Mouse (Mus musculus) cortical plate, adult 2 months (tissue): ENCODE measurements around the gene Frmd4b. TPM values are rescaled to one million over a fixed set of nuclear protein-coding genes. Genes with fewer than 3 reads are reported as not detected.
"Not testable (repeated sequence)": the region's sequence is repeated elsewhere in the genome, so short reads cannot be mapped to it uniquely, and the experiment has no call there.

Experiments
- H3K27ac ChIP-seq: fragments of 200-500 bp; 2 replicates; pipeline ENCODE4 v1.5.1; 2012; ENCODE audit warnings: low read length, control low read depth, inconsistent platforms; ENCODE audit not compliant: insufficient read depth
- H3K4me1 ChIP-seq: fragments of 200-500 bp; 2 replicates; pipeline ENCODE4 v1.6.1; 2011; ENCODE audit warnings: low read length; ENCODE audit not compliant: control insufficient read depth, insufficient read depth
- H3K4me3 ChIP-seq: fragments of 200-500 bp; 2 replicates; pipeline ENCODE4 v1.5.1; 2011; ENCODE audit warnings: mild to moderate bottlenecking, low read length, control low read depth; ENCODE audit not compliant: insufficient read depth
- CTCF ChIP-seq: fragments of 200-500 bp; IDR thresholded peaks from 2 replicates; pipeline ENCODE4 v1.5.1; 2011; ENCODE audit warnings: mild to moderate bottlenecking, control low read depth, low read length; ENCODE audit not compliant: insufficient read depth; ENCODE audit errors: extremely low read depth
- POLR2A ChIP-seq: fragments of 200-500 bp; IDR thresholded peaks from 2 replicates; pipeline ENCODE4 v1.6.1; 2011; ENCODE audit warnings: mild to moderate bottlenecking, low read length, control low read depth; ENCODE audit not compliant: insufficient read depth; ENCODE audit errors: extremely low read depth
- polyA plus RNA-seq: library from polyadenylated mRNA; depleted of rRNA; stranded (reverse); fragments of >200 nt; gene quantifications from 2 replicates; pipeline ENCODE4 v1.2.3, GENCODE M21; 2012

The Frmd4b gene
- polyA plus RNA-seq, 1 experiment = 17.1 TPM

DNA sequence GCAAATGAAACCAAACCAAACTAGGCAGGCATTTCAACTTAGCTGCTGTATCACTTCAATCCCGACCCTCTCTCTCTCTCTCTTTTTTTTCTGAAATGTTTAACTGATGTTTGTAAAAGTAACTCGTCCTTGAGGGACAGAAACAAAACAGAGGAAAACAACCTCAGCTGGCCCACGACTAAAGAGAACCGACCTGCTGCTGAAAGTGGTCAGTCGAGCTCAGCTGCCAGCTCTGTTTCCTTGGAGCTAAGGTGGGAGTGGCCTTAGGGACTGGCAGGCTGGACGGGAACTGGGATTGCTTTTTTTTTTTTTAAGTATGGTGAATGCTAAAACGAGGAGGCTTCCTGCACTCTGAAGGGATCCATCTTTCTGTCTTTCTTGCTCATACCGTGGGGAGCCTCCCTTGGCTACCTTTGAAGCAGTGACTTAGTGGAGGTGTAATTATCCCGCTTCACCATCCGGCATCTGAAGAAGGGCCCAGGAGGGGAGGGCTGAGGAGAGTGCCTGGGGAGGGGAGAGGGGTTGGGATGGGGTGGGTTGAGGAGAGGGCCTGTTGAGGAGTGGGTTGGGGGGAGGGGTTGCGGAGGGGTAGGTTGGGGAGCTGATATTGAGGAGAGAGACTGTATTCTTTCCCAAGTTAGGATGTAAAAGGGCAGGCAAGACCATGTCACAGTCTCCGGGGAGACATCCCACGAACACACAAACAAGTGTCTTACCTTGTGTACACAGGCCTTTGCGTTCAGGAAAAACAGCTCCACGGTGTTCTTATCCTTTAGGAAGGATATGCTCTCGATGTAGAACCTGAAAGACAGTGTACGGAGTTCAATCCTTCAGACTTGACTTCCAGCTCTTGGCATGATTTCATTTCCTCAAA, 221.6 kb downstream of the Frmd4b start:
- TF ChIP-seq POLR2A (peak; percentile 44; the same call in 1 of the 2 replicates), CTCF (no peak)
- peak overlapping the region; percentile 50 for H3K27ac ChIP-seq
- no peak overlapping the region for H3K4me3 ChIP-seq
- H3K4me1 ChIP-seq = peaks cover 2% of the 10 kb centered on the region; the same call in 1 of the 2 replicates

DNA sequence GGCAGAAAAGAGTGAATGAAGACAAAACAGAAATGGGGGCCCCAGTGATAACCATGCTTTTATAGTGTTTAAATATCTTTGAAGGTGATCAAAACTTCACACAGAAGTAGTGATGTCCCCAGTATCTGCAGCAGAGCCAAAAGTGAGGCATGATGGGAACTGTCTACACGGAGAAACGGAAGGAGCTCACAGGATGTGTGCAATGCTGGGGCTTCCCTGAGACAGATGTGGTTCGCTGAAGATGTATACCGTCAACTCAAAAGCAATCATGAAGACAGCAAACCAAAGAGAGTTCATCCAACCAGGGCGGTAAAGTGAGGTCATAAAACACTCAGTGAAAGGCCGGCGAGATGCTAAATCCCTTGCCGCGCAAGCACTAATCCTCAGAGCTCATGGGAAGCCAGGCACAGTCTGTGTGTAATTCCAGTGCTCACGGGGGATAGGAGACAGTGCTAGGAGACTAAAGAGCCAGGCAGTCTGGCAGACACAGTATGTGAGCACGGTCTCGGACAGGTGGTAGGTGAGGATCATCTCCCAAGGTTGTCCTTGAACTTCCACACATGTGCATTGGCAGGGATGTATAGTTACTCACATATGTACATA, 222.8 kb downstream of the Frmd4b start:
- peaks cover 2% of the 10 kb centered on the region; the same call in 1 of the 2 replicates for H3K4me1 ChIP-seq
- no peak for TF ChIP-seq POLR2A
- no peak for TF ChIP-seq CTCF

DNA sequence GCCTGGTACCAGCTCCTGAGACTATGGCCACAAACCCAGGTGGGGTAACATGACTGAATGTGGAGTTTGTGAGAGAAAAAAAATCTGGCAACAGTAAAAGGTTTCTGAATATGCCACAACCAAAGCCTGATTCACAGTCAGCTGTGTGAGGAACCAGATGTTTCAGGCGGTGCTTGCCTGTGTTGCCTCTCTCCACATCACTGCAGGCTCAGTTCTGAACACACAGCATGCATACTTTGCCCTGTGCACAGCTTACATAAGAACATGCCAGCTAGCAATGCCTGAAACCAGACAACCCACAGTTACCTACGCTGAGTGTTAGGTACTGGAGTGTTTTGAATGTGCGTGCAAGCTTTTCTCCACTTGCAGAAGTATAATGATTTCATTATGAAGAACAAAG, 224.4 kb downstream of the Frmd4b start:
- TF ChIP-seq CTCF (no peak), POLR2A (no peak)
- Histone ChIP-seq H3K4me3 (no peak overlapping the region), H3K27ac (no peak overlapping the region), H3K4me1 (peaks cover 2% of the 10 kb centered on the region; the same call in 1 of the 2 replicates)

More for the DNA sequence above, 222.8 kb downstream of the Frmd4b start:
- Histone ChIP-seq H3K4me3 (no peak overlapping the region), H3K27ac (peak overlapping the region; percentile 50; the same call in 1 of the 2 replicates)

DNA sequence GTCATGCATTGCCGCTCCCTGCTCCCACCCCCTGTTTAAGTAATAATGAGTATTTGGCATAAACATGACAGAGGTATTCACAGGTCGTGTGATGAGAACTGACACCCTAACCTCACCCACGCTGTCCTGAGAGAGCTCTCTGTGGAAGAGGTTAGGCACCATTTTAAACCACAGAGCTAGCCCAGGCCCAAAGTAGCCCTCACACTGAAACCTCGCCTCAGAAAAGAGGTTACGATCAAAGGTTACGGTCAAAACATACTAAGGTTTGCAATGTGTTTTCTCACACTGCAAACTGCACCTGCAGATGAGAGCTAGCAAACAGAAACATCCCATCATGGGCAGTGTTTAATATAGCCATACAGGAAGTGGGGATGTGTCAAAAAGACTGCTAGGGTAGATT, 230.0 kb downstream of the Frmd4b start:
- Histone ChIP-seq H3K27ac (no peak overlapping the region), H3K4me1 (no peaks in the 10 kb centered on the region), H3K4me3 (no peak overlapping the region)
- TF ChIP-seq POLR2A = no peak

DNA sequence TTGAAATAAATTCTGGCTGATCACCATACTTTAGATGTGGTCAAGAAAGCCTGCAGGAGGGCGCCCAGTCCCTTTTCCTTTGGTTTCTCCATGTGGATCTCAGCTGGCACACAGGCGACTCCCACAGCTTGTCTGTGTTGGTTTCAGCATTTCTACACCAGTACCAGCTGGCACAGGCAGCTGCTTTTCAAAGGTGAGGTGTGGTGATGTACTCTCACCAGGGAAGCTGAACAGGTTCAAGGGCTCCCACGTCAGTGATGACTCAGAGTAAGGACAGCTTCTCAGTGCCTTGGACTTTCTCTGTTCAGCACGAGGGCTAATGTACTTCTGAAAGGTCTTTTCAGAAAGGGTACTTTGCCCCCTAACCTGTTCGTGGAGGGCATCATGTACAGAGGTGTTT, 232.4 kb downstream of the Frmd4b start:
- no peak for TF ChIP-seq POLR2A
- no peak for TF ChIP-seq CTCF
- Histone ChIP-seq H3K27ac (no peak overlapping the region), H3K4me3 (no peak overlapping the region), H3K4me1 (no peaks in the 10 kb centered on the region)

DNA sequence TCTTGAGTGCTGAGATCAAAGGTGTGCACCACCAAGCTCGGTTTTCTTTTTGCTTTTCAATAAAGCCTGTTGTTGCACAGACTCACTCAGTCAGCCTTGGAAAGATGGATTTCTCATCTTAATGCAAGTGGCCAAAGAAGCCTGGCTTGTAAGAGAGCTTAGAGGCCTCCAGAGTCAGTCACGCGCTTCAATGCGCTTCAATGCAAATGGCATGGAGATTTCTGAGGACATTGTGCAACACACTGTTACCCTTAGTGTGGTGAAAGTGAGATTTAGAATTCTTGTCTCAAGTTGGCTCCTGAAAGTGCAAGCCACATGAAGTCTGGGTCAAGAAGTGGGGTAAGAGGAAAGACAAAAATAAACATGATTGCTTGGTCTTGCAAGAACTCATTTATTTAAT, 236.1 kb downstream of the Frmd4b start:
- TF ChIP-seq CTCF (no peak), POLR2A (no peak)
- Histone ChIP-seq H3K4me1 (no peaks in the 10 kb centered on the region), H3K27ac (no peak overlapping the region), H3K4me3 (no peak overlapping the region)

DNA sequence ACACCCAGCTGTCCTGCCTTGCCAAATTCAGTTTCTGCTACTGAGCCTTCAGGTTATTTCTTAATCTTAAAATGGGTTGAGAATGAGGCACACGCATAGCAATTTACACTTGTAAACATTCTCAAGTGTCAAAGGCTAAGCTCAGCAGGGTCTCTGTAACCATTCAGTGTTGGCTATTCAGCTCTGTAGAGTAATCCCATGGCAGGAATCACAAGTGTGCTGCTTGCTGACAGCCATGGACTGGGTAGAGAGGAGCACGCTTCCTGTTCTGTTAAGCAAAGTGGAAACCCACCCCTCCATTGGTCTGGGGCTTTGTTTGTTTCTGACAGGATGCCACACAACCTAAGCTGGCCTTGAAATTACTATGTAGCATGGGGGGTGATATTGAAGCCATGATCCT, 246.4 kb downstream of the Frmd4b start:
- no peak for TF ChIP-seq POLR2A
- TF ChIP-seq CTCF = no peak

DNA sequence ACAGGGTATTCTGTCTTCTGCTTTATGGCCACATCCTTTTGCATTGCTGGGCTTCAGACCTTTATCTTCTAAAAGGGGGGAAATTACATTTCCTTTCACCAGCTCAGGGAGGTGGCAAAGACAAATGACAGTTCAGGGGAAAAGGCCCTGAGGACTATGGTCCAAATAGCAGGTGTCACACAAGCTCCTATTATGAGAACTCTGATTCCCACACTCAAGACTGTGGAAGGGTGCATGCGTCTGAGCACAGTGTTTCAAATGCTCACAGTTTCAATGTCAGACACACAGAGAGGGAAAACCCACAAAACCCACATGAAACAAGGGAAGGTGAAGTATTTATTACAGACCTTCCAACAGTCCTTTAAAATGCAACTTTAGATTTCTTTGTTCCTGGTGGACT, 246.9 kb downstream of the Frmd4b start:
- H3K4me3 ChIP-seq = no peak overlapping the region
- no peaks in the 10 kb centered on the region for H3K4me1 ChIP-seq
- no peak overlapping the region for H3K27ac ChIP-seq
- TF ChIP-seq POLR2A (no peak), CTCF (no peak)

More for the DNA sequence above, 246.4 kb downstream of the Frmd4b start:
- Histone ChIP-seq H3K27ac (no peak overlapping the region), H3K4me1 (no peaks in the 10 kb centered on the region), H3K4me3 (no peak overlapping the region)

DNA sequence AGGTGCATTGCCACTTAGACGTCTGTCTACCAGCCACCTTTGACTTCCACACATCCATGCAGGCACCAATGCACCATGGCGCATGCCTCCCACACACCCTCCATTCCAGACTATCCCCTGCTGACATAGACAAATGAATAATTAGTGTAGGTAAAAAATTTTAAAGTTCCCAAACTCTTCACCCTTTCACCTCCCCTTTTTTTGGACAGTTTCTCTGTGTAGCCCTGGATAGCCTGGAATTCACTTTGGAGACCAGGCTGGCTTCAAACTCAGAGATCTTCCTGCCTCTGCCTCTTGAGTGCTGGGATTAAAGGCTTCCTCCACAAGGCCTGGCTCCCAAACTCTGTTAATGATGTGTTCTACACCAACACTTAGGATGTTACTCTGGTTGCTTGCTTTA, 253.5 kb downstream of the Frmd4b start:
- Histone ChIP-seq H3K27ac (no peak overlapping the region), H3K4me1 (no peaks in the 10 kb centered on the region), H3K4me3 (no peak overlapping the region)
- TF ChIP-seq CTCF = no peak

DNA sequence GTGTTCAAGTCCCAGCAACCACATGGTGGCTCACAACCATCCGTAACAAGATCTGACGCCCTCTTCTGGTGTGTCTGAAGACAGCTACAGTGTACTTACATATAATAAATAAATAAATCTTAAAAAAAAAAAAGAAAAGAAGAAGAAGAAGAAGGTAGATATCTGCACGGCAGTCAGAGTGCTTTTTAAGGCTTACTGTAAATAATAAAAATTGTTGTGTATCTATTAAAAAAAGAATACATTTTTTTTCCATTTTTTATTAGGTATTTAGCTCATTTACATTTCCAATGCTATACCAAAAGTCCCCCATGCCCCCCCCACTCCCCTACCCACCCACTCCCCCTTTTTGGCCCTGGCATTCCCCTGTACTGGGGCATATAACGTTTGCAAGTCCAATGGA, 259.7 kb downstream of the Frmd4b start:
- H3K4me1 ChIP-seq, H3K27ac ChIP-seq, H3K4me3 ChIP-seq: not testable (repeated sequence)

DNA sequence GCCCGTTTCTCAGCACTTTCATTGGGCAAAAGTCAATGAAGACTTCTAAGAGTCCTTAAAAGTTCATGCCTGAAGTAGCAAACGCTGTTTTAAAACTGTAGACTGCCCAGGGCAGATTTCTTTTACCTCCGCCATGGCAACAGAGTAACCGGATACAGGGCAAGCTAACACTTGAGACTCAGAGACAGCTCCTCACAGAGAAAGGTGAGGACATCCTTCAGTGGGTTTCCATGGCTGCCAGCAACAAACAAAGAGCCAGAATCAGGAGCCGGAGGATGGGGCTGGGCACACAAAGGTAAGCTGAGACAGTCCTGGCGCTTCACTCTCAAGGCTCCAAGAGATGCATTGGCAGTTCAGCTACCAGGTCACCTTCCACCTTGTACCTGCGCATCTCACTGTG, 260.7 kb downstream of the Frmd4b start:
- Histone ChIP-seq H3K27ac (no peak overlapping the region), H3K4me3 (no peak overlapping the region), H3K4me1 (no peaks in the 10 kb centered on the region)
- no peak for TF ChIP-seq CTCF
- TF ChIP-seq POLR2A = no peak
